ENCODE assay signal across 16 mouse cellular contexts in genomic region chr7:96156481-96157255, GRCm38 (mm10). TPM values are rescaled to one million over a fixed set of nuclear protein-coding genes. Genes with fewer than 3 reads are reported as not detected.
"Had no signal": no experiment of that assay in that cellular context is flagged by ENCODE, and none has a peak within 500 bp of the region (broad histone marks: within the 10 kb centered on the region; RNA-seq: fewer than 3 reads in every experiment).

No protein-coding gene starts in this region.

- H3K27me3 ChIP-seq: limb, embryonic 13.5 days; neural tube, embryonic 12.5 days; stomach, embryonic 15.5 days had no signal

- DNase-seq: kidney, postnatal 10 days; kidney, postnatal 4 days; left cerebral cortex, postnatal 4 days; lung, adult 18-20 months; lung, postnatal 36 days; midbrain, embryonic 14.5 days; right cerebral cortex, postnatal 14 days; thymus, adult 2 months; thymus, postnatal 25 days had no signal

- H3K4me3 ChIP-seq: layer of hippocampus, adult 2 months; limb, embryonic 13.5 days; neural tube, embryonic 12.5 days; stomach, embryonic 15.5 days had no signal

- H3K4me2 ChIP-seq: limb, embryonic 13.5 days; neural tube, embryonic 12.5 days; stomach, embryonic 15.5 days had no signal

- H3K27ac ChIP-seq: layer of hippocampus, adult 2 months; limb, embryonic 13.5 days; liver, embryonic 14.5 days; neural tube, embryonic 12.5 days; stomach, embryonic 15.5 days had no signal

- H3K36me3 ChIP-seq: limb, embryonic 13.5 days; neural tube, embryonic 12.5 days; stomach, embryonic 15.5 days had no signal

- H3K9ac ChIP-seq: limb, embryonic 13.5 days; liver, embryonic 14.5 days; neural tube, embryonic 12.5 days; stomach, embryonic 15.5 days had no signal

- ATAC-seq: lung, postnatal 0 days had no signal

- H3K9me3 ChIP-seq: limb, embryonic 13.5 days; neural tube, embryonic 12.5 days; stomach, embryonic 15.5 days had no signal

RNA-seq across cellular contexts. Expression of gene Tenm4, which starts 14.4 kb away (rescaled TPM):
- total RNA-seq: megakaryocyte progenitor cell, adult 5-6 weeks had no signal
